Mouse (Mus musculus) spleen, postnatal 14 days (tissue): Measurements from ENCODE around the gene Slc41a2.
"Not testable (repeated sequence)": the region's sequence is repeated elsewhere in the genome, so short reads cannot be mapped to it uniquely, and the experiment has no call there.

Source experiments
- DNase-seq, 2 experiments: peaks; one replicate each; pipeline ENCODE4 v3.0.0; 2021 to 2022; ENCODE audit warnings: low spot score in 2 of 2

Gene Slc41a2

DNA sequence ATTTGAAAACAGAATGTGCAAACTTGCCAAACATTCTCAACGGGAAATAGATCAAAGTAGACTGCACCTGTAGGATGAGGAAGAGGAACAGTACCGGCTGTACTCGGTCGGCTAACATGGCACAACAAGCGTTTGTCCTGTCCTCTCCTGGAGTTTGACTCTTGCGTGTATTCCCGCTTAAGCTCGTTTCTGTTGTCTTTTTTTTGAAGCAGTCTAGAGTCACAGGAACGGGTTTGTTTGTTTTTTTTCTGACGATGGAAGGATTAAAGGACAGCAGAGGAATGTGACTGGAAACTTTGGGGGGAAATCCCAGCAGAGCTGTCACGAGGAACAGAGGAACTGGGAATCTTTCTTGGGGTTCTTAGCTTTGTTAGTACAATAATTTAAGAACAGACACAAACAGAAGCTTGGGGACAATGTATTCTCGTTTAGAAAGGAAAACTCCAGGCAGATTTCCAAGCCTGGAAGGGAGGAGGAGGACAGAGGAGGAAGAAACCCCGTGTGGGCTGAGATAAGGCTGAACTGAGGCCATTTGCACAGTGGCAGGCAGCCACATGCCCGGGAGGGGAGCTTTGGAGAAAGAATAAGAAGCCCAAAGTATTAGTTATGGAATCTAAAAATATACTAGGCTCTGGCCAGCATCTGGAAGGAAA is 16.1 kb upstream of the Slc41a2 start:
- DNase-seq, result no peak

DNA sequence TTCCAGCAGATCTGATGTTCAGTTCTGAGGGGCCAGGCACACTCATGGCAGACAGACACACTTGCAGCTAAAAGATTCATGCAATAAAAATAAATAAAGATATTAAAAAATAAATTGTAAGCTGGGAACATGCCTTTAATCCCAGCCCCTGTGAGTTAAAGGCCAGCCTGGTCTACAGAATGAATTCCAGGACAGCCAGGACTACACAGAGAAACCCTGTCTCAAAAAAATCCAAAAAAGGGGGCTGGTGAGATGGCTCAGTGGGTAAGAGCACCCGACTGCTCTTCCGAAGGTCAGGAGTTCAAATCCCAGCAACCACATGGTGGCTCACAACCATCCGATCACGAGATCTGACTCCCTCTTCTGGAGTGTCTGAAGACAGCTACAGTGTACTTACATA is 14.1 kb upstream of the Slc41a2 start:
- DNase-seq, result not testable (repeated sequence)

DNA sequence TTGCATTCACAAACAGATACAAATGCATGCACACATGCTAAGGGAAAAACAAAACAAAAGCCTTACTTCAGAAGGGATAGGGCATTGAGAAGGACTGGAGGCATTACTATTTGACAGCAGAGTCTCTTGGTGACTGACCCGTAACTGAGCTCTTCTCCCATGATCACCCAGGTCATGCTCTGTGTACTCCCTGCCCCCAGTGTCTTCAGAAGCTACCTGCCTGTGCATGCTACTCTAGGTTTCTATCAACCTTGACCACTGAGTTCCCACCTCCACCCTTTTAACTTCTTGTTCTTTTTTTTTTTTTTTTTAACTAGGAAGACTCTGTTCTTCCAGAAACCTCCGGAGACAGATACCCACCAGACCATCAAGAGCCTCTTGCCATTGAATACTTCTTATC is 13.0 kb upstream of the Slc41a2 start:
- no peak for DNase-seq

DNA sequence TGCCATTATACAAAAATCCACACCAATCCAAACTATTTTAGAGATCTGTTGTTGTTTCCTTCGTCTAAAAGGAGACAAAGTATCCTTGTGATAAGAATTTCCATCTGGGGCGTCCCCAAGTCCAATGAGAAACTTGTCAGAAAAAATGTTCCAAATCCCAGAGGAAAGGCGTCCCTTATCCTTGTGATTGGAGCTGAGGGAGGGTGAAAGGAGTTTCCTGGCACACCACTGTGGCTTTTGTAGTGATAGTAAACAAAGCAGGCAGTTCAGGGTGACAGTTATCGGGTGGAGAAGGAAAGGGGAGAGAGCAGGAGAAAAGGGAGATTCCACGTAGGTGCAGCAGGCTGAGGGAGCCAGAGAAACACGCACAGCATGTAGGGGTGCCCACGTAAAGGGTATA is 9.8 kb upstream of the Slc41a2 start:
- no peak for DNase-seq

DNA sequence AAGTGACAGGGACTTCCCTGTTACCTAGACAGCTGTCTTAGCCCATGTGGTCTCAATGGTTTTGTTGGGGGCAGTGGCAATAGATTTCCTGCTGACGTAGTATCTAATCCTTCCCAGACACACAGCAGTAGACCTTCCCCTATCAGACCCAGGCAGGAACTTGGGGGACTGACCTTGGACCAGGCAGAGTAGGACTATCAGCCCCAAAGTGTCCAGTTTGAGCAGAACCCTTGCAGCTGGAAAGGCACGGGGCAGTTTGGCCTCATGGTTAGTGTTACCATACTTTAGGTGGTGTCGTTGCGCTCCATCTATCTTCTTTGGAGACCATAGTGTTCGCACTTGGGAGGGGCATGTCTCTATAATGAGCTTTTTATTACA is 8.7 kb upstream of the Slc41a2 start:
- no peak for DNase-seq

DNA sequence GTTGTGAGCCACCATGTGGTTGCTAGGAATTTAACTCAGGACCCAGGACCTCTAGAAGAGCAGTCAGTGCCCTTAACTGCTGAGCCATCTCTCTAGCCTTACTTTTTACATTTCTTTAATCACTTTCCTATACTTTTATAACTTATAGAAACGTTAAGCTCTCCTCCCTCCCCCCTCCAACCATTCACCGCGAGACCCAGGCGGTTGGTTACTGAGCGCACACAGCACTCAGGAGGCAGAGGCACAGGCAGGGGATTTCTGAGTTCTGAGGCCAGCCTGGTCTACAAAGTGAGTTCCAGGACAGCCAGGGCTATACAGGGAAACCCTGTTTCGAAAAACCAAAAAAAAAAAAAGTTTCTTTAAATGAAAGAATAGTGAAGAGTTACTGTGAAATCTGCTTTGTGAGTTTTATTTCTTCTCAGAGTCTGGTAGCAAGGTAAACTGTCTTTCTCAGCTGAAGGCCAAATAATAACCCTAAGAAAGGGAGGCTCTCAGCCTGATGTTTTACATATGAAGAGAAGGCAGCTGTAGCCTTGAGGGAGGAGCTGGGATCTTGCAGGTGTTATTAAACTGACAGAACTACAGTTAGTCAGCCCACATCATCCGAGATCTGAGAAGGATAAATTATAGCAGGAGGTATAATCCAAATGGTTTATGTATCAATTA is 8.1 kb upstream of the Slc41a2 start:
- DNase-seq, result no peak

DNA sequence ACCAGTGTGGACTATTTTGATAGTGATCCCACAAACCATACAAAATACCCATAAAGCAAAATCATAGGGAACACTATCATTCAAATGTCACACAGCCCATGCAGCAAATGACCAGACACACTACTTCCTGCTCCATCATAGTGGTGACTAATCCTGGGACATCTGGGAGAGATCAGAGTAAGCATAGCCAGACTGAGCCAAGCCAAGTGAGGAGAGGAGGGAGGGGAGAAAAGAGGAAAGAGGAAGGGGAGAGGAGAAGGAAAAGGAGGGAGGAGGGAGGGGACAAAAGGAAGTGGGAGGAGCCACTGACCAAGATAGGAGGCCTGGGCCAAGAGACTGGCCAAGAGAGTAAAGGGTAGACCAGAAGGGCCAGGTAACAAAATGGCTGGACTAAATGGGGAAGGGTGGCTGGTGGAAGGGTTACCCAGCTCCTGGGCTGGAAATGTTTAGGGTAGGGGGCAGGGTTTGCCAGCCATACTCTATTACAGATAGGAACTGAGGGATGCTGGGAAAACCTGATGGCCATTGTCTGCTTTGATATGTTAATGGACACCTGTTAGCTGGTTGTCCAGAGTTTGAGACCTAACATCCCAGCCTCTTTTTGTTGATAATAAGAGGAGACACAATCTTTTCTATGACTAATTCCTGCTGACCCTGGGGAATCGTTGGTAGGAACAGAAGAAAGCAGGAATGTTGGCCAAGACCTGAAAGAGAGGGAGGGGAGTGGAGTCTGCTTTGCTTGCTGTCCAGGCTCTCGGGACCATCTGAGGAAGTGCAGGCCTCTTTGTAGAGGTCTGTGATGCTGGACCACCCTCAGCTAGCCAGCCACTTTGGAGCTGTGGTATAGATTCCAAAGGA is 6.4 kb upstream of the Slc41a2 start:
- no peak for DNase-seq

DNA sequence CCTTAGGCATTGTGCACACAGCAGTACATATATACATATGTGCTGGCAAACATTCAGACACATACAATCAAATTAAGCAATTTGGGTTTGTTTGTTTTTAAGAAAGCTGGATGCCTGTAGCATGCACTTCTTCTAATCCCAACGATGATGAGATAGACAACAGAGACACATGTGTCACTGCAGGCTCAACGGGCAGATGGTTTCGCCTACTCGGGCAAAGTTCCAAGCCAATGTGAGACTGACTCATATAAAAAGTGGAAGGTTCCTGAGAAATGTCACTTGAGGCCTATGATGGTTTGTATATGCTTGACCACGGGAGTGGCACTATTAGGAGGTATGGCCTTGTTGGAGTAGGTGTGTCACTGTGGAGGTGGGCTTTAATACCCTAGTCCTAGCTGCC is 5.5 kb upstream of the Slc41a2 start:
- DNase-seq, result no peak

DNA sequence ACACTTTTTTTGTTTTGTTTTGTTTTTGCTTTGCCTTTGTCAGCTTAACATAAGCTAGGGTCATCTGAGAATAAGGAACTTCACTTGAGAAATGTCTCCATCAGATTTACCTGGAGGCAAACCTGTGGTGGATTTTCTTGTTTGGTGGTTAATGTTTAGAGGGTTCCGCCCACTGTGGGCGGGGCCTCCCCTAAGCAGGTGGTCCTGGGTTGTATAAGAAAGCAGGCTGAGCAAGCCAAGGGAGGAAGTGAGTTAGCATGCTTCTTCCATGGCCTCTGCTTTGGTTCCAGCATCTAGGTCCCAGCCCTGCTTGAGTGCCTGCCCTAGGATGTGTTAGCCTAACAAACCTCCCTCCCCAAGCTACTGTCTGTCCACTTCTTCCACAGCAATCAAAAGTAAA is 3.5 kb upstream of the Slc41a2 start:
- no peak for DNase-seq

DNA sequence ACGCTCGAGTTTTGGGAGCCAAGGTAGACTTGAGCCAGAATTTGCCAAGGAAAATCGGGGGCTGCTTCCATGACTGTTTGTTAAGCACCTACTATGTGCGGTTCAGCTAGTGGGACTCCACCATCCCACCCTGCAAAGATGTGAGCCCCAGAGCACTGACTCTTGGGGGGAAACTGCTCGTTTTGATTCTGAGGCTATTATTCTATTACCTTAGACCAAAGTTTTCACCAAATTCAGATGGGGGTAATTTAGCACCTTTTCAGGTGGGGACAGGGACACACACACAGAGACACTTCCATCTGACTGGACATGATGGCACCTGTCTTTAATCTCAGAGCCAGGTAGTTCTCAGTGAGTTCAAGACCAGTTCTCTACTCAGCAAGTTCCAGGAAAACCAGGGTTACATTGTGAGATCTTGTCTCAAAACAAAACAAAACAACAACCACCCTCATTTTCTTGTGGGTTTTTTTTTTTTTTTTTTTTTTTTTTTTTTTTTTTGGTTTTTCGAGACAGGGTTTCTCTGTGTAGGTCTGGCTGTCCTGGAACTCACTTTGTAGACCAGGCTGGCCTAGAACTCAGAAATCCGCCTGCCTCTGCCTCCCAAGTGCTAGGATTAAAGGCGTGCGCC is 403 bp upstream of the Slc41a2 start:
- no peak for DNase-seq

DNA sequence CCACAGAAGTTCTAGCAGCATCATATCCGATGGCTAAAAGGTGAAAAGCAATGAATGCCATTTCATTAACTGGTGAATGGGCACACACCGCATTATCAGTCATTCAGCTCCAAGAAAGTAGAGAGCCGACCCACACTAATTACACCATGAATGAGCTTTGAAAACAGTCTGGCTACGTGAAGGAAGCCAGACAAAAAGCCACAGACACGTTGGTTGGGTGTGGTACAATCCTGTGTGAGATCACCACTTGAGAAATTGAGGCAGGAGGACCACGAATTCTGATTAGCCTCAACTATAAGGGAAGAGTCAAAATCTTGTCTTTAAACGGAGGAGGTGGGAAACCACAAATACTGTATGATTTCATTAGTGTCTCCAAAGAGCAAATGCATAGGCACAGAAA is 1.3 kb downstream of the Slc41a2 start:
- DNase-seq, result no peak

DNA sequence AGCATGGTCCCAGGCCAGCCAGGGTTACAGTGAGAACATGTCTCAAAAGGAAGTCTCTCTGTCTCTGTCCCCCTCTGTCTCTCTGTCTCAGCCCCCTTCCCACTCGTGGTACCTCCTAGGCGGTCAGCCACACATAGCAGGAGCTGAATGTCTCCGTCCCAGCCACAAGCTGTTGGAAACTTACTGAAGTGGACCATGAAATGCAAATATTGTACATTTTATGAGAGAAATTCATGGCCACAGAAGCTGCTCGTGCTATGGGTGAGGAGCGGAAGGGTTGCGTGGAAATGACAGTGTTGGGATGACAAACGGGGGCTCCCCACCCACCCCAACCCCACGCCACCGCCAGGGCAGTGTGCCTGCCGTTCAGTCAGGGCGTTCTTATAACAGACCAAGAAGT is 5.1 kb downstream of the Slc41a2 start:
- no peak for DNase-seq

DNA sequence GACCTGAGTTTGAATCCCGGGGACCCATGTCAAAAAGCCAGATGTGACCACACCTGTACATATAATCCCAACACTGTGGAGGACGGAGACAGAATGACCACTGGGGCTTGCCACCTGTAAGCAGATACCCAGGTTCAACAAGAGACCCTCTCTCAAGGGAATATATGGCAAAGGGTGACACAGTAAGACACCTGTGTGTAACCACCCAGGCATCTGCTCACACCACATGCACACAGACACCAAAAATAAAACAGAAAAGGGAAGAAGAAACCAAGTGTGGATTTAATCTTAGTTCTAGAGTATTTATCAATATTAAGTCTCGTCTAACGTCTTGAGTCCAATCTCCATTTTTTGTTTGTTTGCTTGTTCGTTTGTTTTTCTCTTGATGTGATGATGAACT is 5.9 kb downstream of the Slc41a2 start:
- DNase-seq, result no peak

DNA sequence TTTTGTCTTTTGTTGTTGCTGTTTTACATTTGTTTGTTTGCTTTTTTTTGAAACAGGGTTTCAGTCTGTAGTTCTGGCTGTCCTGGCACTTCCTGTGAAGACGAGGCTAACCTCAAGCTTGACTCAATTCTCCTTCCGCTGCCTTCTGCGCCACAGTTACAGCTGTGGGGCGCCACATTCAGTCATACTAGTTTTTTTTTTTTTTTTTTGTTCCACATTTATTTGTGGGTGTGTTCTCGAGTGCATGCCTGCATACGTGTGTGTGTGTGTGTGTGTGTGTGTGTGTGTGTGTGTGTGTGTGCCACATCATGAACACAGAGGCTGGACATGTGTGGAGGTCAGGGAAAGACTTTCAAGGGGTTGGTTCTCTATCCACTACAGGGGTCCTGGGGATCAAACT is 7.3 kb downstream of the Slc41a2 start:
- DNase-seq, result no peak

DNA sequence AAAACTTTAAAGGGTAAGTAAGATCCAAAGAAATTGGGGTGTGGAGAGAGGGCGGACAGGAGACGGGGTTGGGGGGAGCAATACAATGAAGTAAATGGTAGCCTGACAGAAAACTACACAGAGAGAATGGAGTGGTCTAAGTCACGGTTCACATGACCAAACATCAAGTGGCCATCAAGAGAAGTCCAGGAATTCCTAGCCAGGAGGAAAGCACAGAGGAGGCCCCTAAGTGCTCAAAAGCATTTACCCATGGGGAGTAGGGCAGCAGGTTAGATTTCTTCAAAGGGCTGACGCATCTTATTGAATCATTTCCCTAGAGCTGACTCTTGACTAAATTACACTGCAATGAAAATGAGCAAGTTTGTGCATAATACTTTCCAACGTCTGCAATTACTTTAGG is 8.9 kb downstream of the Slc41a2 start:
- DNase-seq, result no peak

DNA sequence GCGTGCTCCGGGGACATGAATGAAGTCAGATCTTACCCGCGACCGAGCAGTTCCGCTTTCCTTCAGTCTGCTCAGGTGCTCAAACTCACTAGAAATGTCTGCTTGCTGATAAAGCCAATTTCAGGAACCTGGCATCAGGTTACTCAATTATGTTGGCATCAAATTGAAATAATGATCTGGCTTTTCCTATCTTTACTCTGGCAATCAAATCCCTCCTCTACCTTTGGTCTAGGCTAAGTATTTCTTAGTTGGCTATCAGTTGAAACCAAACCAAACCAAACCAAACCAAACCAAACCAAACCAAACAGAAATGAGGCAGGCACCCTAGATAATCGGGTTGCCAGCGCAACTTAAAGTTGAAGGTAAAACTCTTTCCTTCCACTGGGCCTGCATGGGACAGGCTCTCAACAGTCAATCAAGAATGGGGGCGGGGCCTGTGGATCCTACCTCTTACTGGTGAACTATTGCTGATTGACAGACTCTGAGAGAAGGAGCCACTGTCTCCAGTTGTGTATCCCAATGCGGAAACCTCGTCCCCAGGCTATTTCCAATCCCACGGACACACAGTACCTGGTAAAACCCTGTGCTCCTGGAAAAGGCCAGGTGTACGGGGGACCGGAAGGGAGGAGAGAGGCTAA is 10.9 kb downstream of the Slc41a2 start:
- DNase-seq, result no peak

DNA sequence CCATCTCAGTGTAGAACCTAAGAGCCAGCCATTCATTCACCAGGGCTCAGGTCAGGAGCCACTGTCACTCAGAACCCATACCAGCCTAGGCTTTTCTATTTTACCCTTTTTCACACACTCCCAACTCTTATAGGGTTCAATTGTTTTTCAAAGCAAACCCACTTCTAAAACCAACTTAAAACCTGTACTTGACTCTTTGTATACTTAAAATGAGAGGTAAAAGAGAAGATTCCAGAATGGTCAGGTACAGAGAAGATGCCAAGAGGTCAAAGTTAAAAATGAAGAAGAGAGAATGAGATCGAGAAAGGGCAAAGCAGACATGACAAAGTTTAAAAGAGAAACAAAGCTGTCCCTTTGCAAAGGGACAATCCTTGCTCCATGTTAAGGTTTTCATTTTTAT is 11.8 kb downstream of the Slc41a2 start:
- DNase-seq, result no peak

DNA sequence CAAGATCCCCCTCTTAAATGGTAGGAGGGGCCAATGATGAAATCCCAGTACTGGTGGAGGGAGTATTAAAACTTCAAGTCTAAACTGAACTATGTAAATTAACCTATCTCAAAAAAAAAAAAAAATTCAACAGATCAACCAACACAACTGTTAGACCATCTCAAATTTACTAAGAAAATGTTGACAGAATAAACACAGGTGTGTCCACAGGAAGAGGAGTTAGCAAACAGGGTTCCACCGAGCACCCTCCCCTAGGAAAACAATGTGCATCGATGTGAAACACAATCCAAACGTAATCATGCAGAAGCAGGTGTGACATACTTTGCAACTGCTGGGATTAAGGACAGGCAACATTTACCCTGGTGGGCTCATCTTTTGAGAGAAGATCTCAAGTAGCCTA is 12.8 kb downstream of the Slc41a2 start:
- no peak for DNase-seq

DNA sequence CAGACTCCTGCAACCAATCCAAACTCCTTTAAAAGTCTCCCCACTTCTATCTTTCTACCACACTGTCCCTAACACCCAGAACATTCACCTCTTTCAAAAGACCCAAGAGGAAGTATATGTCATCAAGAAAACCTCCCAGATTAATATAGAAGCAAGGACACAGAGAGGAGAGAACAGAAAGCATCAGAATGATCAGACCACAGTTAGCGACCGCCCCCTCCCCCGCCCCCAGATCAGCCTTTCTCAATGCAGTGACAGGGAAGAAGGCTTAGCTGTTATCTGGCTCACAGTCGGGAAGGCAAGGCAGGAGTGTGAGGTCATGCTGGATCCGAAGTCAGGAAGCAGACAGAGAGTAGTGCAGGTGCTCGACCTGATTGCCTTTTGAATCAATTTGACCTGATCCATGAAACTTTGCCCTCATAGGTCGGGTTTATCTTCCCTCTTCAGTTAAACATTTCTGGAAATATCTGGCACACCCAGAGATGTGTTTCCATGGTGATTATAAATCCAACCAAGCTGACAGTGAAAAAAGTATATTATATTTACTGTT is 15.1 kb downstream of the Slc41a2 start:
- no peak for DNase-seq

DNA sequence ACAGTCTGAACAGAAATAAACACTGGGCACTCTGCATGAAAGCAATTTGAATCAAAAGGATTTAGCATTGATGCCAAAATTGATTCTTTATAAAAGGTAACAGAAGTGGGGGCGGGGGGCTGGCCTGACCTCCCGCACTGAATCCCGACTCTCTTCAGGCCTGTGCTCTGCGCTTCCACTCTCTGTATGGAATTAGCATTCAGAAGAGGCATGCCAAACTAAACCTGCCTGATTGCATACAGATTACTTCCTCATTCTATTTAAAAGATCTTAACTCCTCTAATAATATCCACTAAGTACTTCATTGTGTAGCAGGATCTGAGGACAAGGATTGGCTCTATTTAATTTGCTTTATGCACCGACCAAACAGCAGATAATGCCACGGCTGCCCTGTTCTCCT is 16.2 kb downstream of the Slc41a2 start:
- no peak for DNase-seq

DNA sequence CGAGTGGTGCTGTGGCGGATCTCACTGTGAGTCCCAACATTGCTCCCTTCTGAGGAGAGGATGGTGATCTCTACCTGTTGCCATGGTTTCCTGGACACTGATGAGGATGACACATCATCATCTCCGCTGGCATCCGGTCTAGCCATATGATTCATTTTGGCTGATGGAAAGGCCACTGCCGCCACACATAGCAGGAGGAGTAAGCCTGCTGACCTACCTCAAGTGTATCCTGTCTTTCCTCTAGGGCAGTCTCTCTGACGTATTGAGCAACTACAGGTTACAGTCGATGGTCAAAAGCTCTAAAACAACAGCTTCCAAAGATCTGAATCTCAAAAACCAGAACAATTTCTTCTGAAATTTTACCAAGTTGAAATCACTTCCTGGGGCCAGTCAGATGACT is 16.8 kb downstream of the Slc41a2 start:
- DNase-seq, result no peak

DNA sequence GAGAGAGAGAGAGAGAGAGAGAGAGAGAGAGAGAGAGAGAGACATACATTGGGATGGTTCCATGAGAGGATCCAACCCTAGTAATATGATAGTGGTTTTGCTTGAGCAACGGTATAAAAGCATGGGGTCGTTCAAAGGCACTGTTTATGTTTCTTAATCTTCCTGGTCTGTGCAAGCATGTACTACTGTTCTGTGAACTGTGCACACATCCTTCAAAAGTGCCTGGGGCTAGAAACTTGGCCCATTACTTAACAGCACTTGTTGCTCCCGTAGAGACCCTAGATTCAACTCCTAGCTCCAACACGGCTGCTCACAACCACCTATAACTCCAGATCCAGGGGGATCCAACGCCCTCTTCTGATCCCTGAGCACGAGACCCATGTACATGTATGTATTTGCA is 17.3 kb downstream of the Slc41a2 start:
- DNase-seq, result no peak
